Mouse (Mus musculus) lung, postnatal 0 days (tissue): ENCODE data around the gene Pafah1b3.

Experiments used
- CTCF ChIP-seq: IDR thresholded peaks from 2 replicates; pipeline ENCODE4 v1.5.1; 2016; ENCODE audit warnings: antibody characterized with exemption, mild to moderate bottlenecking
- EP300 ChIP-seq: IDR thresholded peaks from 2 replicates; pipeline ENCODE4 v1.6.1; 2016; ENCODE audit warnings: antibody characterized with exemption, mild to moderate bottlenecking, control low read depth

DNA sequence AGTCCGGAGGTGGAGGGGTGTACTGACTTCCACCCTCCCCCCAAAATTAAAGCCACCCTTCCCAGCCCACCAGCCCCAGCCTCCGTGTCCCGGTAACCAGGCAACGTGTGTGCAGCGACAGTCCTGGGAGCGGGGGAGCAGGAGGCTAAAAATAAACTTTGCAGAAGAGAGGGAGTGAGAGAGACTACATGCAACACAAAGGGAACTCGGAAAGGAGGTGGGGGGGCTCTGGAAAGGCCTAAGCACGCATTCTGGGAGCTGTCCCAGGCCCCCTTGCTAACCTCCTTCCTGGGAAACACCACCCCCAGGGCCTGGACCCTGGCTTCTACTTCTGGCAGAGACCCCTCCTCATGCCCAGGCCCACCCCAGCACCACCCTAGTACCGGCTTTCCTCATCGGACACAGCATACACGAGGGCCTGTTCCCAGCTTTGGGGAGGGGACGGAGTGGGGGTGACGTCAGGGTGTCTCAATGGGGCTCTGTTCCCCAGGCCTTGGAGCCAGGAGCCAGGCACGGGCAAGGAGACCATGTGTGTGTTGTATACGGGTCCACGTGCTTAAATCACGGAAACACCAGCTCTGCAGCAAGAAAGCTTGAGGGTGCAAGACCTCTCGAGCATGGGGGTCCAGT, 49.7 kb downstream of the Pafah1b3 start:
- no peak for TF ChIP-seq CTCF
- no peak for TF ChIP-seq EP300
